Mouse (Mus musculus): Measurements from ENCODE around the gene Ccl6.

- TF ChIP-seq POLR2A (IDR thresholded peaks at IDR 0.05; ENCODE audit: control insufficient read depth, low read depth, low read length) (no peak), CTCF (IDR thresholded peaks at IDR 0.05; ENCODE audit: control insufficient read depth, insufficient read depth, insufficient replicate concordance, low read depth, low read length) (no peak)
Measured at GRCm38 (mm10) chr11:83595669-83596455, 3.0 kb upstream of the Ccl6 start.

Measured in testis, adult 2 months (tissue).